Mouse (Mus musculus) ZHBTc4 (cell line): Measurements from ENCODE around the gene Wdr6.
A peak's percentile ranks its signal among the peaks of the same experiment; 100 is the strongest.

Source experiments
- DNase-seq: peaks from one replicate; pipeline ENCODE4 v3.0.0-alpha.2; 2011; ENCODE audit warnings: low read depth, low spot score

Gene Wdr6

DNA sequence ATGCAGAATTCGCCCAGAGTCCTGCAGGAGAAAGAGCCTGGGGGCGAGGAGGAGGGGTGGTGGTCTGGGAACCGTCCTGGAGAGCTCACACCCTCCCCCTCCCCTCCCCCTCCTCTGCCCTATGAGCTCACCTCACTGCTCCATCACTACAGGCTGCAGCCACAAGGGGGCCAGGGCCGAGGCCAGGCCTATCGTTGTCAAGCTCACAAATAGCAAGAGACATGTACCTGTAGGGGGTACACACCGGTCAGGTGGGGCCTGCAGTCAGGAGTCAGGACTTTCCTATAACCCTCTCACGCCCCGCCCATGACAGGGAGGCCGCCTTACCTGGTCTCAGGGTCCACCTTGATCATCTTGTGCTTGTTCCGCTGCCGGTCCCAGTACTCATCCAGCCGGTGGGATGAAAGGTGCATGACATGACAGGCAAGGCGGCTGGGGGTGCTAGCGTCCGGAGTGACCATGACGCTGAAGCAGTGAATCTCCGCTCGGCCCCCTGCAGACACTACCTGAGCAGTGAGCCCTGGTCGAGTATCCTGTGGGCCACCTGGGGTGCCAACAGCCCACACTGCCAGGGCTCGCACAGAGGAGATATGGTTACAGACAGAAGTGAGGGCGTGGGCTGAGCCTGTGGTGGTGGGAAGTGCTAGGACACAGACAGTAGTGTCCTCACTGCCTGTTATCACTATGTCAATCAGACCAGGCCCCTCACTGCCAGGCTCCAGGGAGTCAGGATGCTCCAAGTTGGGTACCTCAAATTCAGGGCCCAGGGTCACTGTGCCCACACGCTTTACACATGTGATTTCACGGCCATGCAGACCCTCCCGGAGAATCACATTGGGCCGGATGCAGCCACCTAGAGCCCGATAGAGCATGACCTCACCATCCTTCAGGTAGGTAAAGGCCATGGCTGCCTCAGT, 4.5 kb downstream of the Wdr6 start:
- DNase-seq: peak; percentile 93

DNA sequence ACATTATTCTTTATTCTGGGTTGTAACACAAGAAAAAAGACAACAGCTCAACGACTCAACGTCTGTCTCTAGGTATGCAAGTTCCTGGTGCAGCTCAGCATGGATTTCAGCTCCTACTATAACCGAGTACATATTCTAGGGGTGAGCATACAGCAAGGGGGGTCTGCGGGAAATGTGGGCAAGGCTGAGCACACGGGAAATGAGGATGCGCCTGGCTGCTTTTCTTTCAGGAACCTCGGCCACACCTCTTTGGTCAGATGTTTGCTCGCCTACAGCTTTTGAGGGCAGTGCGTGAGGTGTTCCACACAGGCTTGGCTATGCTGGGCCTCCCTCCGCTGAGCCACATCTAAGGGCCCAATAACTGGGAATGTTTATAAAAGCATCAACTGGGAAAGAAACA, 6.2 kb downstream of the Wdr6 start:
- DNase-seq: no peak

DNA sequence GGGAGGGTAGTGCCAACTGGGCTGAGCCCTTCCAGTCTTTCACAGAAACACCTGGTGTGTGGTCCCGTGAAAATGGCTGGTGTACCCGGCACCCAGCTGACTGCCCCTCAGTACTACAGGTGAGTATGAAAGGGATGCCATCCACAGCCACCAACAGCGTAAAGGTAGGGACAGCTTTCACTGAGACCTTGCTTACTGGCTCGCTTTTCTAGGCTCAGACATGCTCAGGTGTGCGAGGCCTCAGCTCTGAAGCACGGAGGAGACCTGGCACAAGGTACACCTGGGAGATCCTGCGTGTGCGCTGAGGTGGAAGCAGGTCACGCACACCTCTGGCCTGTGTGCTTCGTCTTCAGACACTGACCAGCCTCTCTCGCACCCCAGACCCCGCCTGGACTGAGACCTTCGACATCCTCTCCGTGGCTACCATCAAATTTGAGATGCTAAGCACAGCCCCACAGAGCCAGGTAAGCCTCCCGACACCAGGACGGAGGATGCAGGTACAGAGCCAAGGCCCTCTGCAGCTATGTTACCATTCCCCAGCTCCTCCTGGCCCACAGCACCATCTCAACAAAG, 7.1 kb downstream of the Wdr6 start:
- DNase-seq: no peak

DNA sequence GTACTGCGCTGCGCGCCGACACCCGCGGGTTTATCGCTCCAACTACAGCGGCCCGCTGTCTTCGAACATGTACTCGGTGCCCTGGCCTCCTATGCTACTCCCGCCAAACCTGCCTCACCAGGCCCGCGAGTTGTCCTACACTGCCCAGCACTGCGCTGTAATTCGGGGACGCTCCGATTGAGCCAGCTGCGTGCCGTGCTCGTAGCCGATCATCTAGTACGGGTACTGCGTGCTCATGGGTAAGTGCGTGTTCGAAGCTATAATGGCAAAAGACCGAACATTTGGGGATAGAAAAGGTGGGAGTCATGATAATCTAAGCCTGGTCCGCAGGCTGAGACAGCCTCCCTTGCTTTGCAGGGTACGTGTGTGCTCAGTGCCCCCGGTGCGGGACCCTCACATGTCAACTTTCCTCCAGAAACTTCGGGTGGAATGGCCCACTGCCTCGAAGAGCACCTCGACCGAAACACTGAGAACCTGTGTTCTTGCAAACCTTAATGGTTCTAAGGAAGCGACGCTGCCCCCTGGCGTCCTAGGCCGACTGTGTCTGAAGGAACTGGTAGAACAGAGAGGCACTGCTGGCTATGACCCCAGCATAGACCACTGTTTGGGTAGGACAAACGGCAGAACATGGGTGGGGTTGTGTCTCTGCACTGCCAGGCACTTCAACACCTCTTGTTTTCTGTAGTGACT, 8.2 kb downstream of the Wdr6 start:
- DNase-seq: peak; percentile 94

DNA sequence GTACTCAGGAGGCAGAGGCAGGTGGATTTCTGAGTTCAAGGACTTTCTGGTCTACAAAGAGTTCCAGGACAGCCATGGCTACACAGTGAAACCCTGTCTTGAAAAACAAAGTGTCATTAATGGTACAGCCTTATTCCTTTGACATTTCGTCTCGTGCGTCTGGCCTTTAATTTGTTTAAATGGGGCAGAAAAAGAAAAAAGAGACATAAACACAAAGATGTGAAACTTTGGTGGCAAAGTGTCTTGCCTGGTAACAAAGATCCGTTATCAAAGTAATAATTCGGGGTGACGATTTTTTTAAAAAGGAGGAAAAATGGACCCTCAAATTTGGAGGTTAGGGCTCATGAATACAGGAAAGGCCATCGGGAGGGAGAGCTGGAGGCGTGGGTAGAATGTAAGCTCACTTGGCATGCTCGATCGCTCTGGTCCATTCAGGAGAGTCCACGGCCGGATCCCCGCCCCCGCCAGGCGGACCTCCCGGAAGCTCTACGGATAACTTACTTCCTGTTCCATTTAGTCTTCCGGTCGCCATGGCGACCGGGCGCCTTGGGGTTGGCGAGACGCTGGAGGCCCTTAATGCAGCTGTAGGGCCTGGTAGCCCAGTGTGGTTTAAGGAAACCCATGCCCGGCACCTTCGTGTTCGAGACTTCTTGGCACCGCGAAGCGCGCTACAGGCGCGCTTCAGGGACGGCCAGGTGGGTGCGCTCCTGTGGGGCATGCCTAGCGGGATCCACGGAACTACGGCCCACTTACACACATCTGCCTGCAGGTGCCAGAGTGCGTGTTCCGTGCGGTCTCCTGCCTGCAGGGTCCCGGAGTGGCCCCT, 8.9 kb downstream of the Wdr6 start, which contains the start of gene Dalrd3:
Gene Dalrd3, plus strand, starts transcription at position 506 of the 826 bp plus-strand sequence.
- peak; percentile 97 for DNase-seq

DNA sequence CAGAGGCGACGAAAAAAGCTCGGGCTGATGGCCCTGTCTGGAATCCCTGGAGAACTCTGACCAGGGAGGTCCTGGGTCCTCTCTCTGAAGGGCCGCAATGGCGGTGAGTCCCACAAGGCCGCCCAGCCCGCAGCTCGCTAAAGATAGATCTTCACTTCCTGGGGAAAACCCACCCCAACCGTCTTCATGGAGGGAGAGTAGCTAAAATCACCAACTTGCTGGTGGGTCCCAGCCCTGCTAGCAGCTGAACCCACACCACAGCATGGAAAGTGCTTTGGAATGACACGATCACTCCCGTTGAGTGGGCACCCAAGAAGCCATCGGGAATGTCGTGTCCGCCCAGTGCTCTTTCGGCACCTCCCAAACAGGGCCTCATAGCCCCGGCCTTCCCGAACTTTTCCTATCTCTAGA, 10.0 kb downstream of the Wdr6 start:
- DNase-seq: no peak

DNA sequence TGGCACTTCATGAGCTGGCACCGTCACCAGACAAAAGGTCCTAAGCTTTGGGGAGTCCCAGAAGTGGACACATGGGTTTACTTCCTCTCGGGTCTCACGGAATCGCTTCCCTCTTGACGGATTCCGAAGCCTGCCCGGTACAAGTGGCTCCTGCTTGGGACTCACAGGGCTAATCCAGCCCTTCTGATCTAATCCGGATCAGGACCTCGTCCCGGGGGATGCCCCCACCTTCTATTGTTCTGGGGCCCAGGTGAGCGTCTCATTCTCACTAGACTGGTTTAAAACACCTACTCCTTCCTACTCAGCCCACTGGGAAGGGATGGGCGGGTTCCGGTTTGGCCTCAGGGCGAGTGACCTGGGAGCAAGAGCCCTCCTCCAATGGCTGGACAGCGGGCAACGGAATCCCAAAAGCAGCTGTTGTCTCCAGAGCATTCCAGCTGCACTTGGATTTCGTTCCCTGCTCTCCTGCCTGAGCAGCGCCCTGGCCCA, 10.6 kb downstream of the Wdr6 start:
- peak; percentile 80 for DNase-seq

DNA sequence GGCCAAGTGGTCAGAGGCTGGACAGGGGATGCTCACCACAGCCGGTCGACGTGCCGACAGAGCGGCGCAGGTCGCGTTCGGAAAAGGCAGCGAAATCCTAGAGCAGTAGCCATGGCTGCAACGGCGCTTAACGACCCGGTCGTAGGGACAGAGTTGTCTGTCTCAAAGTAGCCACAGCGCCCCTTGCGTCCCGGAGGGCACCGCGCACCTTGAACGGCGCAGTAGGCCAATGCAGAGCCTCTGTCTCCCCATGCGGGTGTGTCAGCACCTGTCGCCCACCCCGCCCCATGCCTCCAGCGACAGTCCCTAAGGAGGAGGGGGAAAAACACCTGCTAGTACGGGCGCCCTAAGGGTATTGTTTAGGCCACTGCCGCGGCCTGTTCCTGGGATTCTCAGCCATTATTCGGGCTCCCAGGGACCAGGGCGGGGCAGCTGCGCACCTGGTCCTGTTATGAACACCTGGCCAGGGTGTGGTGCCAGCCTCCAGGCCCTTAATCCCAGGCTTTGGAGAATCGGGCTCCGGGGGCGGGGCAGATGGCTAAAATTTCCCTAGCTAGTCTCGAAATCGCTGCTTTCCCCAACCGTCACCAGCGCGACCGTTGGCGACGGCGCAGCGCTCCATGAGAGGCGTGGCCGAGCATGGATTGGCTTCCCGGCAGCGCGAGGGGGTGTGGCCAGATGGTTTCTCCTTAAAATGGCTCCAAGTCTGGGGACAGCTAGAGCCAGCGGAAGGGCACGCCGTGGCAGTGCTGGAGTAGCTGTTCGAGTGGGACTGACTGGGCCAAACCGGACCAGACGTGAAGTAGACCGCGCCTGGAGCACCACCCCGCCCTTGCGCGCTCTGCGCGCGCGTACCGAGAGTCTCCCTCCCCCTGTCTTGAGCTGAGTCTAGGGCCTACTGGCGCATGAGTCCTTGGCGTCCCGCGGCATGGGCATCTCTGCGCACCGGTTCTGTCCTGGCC, 11.4 kb downstream of the Wdr6 start, which contains the start of gene Ndufaf3:
Gene Ndufaf3, minus strand, starts transcription at position 620 of the 962 bp plus-strand sequence.
- DNase-seq: peak; percentile 99

DNA sequence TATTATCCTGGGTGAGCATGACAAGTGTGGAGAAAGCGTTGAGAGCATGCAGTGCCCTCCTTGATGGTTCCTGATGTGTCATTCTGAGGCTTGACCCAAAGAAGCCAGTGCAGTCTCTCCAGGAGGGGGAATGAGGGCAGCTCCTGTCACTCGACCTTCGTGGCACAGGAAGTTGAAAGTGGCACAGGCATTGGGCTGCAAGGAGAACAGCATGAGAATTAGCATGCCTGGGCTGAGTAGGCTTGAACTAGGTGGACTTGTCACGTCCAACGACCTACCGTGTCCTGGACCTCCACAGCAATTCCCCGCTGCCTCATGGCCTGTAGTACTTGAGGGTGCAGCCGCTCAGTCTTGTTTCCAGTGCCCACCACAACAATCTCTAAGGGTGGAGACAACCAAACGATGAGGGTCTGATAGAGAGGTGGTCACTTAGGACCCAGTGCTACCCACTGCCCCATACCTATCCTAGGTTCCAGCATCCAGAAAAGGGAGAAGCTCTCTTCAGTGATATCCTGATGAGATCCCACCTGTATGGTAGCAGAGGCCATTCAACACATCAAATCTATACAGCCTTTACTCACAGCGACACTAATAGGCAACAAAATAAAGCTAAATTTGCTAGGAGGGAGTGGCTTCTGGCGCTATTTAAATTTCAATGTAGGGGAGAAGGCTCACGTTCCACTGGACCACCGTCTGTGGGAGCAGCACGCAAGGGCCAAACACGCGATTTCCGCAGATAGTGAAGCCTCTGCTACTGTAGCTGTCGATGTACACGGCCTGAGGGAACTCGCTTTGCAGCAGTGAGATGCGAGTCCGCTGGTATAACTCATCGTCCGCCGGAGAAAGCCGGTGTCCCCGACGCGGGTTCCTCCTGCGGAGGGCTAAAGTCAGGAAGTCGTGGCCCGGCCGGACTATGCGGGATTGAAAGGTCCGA, 12.4 kb downstream of the Wdr6 start:
- no peak for DNase-seq

DNA sequence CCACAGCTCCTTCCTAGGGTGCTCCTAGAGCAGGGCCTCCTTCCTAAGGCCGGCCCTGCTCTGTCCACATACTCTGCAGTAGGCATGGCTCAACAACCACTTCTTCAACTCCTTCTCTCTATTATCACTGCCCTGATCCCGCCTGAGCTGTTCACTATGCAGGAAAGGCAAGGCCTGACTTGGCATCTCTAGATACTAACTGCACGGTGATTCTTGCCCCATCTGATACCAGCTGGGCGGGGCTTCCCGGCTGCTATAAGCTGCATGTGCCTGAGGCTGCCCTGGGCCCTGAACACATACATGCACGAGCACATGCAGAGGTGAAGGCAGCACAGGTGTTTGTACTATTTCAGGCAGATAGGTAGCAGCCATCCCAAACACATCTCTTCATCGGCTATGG, 14.4 kb downstream of the Wdr6 start:
- DNase-seq: no peak

DNA sequence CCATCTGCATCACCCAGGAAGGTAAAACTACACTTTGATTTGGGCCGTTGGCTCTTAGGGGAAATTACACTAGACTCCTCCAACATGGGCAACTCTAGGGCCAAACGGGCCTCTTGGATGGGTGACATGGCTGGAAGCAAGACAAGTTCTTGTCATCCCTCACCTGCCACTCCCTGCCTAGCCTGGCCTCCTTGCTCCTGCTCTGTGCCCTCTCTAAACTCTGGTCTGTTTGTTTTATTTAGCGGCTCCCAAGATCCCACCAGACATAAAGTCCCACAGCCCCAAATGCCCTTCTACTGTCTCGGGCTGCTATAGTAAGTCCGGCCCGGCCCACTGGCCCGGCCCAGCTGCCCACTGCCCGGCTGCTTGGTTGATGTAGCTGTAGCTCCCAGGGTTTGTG, 14.9 kb downstream of the Wdr6 start:
- DNase-seq: no peak

DNA sequence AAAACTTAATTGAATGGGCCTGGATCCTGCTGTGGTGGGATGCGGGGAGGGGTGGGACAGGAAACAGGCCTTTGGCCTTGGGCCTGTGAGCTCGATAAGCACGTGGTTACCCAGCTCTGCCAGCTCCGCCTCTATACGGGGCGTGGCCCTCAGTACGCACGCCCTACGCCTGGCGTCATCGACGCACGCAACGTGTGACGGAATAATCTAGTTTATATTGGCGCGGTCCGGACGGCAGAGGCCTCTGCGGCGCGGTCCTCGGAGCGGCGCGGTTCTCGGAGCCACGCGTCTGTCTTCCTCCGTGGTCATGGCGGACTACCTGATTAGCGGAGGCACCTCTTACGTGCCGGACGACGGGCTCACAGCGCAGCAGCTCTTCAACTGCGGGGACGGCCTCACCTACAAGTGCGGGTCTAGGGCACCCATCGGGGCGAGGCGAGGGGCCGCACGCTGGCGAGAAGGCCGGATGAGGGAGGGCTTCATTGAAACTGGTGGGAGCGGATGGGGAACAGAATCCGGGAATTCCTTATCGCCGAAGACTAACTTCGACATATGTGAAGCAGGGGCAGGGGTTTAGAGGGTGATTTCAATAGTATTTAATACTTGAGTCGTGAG, 18.2 kb downstream of the Wdr6 start, which contains the start of gene Impdh2:
Gene Impdh2, plus strand, starts transcription at position 60 of the 615 bp plus-strand sequence.
- peak; percentile 100 for DNase-seq

DNA sequence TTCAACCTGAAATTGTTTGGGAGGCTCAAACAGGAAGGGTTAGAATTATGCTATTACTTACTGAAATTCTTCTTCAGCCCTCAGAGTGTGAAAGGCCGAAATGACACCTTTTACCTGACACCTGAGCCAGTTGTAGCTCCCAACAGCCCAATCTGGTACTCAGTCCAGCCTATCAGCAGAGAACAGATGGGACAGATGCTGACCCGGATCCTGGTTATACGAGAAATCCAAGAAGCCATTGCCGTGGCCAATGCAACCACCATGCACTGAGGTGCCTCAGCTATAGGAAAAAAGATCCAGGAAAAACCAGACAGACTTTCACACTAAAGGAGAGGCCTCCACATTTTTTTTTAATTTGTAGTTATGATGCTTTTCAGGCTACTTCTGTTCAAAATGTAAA, 19.4 kb downstream of the Wdr6 start:
- DNase-seq: no peak

DNA sequence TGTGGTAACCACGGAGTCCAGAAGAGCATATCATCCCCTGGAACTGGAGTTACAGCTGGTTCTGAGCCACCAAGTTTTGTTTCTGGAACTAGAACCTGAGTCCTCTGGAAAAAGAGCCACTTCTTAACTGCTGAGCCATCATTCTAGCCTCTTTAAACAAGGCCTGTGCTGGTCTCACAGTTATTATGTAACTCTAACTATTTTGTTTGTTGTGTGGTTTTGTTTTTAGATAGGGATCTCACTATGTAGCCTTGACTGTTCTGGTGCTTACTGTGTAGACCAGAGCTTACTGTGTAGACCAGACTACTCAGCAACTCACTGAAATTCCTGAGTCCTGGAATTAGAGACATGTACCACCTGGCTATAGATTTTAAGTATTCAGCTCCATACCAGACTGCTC, 31.7 kb downstream of the Wdr6 start:
- DNase-seq: no peak

DNA sequence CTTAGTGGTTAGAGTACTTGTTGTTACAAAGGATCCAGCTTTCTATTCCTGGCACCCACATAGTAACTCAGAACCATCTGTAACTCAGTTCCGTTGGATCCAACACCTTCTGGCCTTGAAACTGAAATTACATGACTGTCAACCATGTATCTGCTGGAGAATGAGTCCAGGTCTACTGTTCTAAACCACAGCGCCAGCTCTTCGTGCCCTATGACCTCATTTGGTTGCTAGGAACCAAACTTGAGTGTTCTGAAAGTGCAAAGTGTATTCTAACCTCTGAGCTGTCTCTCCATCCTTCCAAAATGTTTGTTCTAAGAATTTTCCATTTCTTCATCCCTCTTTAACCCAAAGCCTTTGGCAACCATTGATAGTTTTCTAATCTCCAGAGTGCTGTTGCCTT, 32.6 kb downstream of the Wdr6 start:
- no peak for DNase-seq

DNA sequence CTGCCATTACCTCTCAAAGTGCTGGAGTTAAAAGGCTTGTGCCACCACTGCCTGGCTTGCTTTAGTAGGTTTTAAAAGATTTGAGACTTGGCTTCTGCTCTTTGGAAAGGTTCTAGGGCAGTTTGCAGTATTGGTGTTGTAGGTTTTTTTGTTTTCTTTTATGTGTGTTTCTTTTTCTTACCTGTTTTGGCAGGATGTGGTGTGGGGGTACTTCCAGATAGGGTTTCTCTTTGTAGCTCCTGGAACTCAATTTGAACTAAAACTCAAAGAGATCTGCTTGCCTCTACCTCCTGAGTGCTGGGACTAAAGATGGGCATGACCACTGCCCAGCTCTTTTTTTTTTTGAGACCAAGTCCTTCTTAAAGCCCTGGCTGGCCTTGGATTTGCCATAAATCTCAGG, 37.7 kb downstream of the Wdr6 start:
- DNase-seq: no peak

DNA sequence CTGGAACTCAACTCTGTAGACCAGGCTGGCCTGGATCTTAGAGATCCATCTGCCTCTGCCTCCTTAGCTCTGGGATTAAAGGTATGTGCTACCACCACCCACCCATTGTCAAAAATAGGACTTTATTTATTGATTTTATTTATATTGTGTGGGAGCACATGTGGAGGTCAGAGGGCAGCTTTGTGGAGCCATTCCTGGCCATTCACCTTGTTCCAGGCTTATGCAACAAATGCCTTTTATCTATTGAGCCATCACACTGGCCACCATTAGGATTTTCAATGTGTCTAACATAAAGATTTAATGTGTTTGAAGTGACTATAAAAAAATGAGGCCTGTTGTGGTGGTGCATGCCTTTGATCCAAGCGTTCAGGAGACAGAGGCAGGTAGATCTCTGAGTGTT, 47.0 kb downstream of the Wdr6 start:
- DNase-seq: no peak

DNA sequence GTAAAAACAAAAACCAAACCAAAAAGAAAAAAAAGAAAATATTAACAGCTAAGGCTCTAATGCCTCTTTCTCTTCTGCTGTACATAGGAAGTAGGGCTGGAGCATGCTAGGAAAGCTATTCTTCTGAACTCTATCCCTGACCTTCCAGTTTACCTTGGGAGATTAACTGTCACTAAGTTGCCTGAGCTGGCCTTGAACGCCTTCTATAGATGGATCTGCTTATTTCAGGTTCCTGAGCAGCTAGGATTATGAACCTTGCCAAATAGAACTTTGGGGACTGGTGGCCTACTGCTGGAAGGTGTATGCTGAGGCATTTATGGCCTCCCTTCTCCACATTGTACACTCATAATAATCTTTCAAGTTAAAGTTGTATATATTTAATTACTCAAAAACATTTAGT, 47.6 kb downstream of the Wdr6 start:
- no peak for DNase-seq

DNA sequence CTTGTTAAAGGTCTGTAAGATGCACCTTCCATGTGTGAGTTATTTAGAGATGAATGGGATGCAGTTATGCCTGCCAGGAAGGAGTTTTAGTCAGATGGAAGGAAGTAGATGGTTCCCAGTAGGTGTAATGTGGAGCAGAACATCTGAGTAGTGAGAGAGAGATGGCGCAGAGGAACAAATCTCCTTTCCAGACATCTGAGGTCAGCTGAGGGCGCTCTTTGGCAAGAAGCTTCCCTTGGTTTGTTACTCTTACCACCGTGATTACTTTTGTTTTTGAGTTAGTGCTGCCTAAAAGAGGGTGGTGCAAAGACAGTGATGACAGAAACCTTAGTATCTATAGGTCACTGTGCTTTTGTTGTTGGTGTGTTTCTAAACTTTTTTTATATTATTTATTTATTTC, 53.1 kb downstream of the Wdr6 start:
- DNase-seq: no peak
